Mouse (Mus musculus): ENCODE results near the gene Cables2.

DNA sequence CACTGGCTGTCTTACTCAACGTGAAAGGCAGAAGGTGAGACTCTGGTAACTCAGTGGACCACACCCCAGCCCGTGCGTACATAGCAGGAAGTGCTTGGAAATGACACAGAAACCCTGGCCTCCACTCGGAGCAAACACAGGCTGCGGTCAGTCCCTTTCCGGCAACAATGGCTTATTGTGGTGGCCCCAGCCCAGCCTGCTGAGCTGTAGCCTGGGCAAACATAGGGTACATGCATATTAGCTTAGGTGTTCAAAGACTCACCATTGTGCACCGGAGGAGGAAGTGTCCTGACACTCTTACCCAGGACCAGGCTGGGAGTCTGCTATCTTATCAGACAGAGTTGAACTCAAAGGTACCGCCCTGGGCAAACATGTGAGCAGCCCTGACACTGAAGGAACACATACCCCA is 3.6 kb upstream of the Cables2 start:
- TF ChIP-seq CTCF (conservative IDR thresholded peaks at IDR 0.05; ENCODE audit: low read length) (no peak), NANOG (IDR thresholded peaks at IDR 0.05; ENCODE audit: borderline replicate concordance, low read length) (no peak), POU5F1 (IDR thresholded peaks at IDR 0.05; ENCODE audit: borderline replicate concordance, low read length) (no peak)

Measured in E14TG2a.4 (cell line).